Mouse (Mus musculus) hindbrain, embryonic 12.5 days (tissue): ENCODE data around the gene Fam57a. TPM values are rescaled to one million over a fixed set of nuclear protein-coding genes. Genes with fewer than 3 reads are reported as not detected.

Experiments used
- ATAC-seq: fragments of 200-750 bp; cut with Nextera tagmentation; 2 replicates; pipeline ENCODE4 v1.8.0; 2017; ENCODE audit warnings: moderate TSS enrichment; ENCODE audit not compliant: low FRiP score
- H3K27ac ChIP-seq: fragments of 300-500 bp; sonication (generic); 2 replicates; pipeline ENCODE4 v1.5.1; 2016; ENCODE audit warnings: mild to moderate bottlenecking
- H3K27me3 ChIP-seq: fragments of 300-500 bp; sonication (generic); 2 replicates; pipeline ENCODE4 v1.6.1; 2016; ENCODE audit warnings: mild to moderate bottlenecking
- H3K36me3 ChIP-seq: fragments of 300-500 bp; sonication (generic); 2 replicates; pipeline ENCODE4 v1.6.1; 2016; ENCODE audit warnings: mild to moderate bottlenecking
- H3K4me1 ChIP-seq: fragments of 300-500 bp; sonication (generic); 2 replicates; pipeline ENCODE4 v1.6.1; 2016
- H3K4me2 ChIP-seq: fragments of 300-500 bp; sonication (generic); replicated peaks from 2 replicates; pipeline ENCODE4 v1.6.1; 2016; ENCODE audit warnings: mild to moderate bottlenecking
- H3K4me3 ChIP-seq: fragments of 300-500 bp; sonication (generic); 2 replicates; pipeline ENCODE4 v1.5.1; 2016; ENCODE audit warnings: mild to moderate bottlenecking
- H3K9ac ChIP-seq: fragments of 300-500 bp; sonication (generic); 2 replicates; pipeline ENCODE4 v1.6.1; 2016; ENCODE audit warnings: mild to moderate bottlenecking, moderate library complexity
- H3K9me3 ChIP-seq: fragments of 300-500 bp; sonication (generic); replicated peaks from 2 replicates; pipeline ENCODE4 v1.6.1; 2016; ENCODE audit warnings: mild to moderate bottlenecking
- WGBS: fragments of 180-500 bp; shearing (Covaris S2); methylation state at CpG from one replicate; pipeline ENCODE4 v1.1.7; 2016; 5-methylcytosine and 5-hydroxymethylcytosine counted together
- polyA plus RNA-seq: library from polyadenylated mRNA; unstranded; fragments of >200 nt; fragmentation: Nextera tagmentation; extraction: Ambion mirVana; gene quantifications from 2 replicates; pipeline ENCODE4 v1.2.1, GENCODE M21; 2016

Fam57a gene
- polyA plus RNA-seq, 1 experiment from 2014 or later, result 27.6 TPM

DNA sequence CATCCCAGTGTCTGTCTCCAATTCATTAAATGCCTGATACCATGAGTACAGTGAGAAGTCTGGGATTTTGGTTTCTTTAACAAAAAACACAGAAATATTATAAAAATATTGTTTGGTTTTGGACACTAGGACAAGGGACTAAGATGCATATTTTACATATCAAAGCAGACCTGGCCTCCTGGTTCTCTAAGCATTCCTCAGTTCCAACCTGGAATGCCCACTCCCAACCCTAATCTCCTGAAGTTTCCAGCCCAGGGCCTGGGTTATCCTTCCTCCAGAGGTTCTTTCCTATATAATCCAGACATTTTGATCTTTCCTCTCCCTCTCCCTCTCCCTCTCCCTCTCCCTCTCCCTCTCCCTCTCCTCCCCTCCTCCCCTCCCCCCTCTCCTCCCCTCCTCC is 45.6 kb downstream of the Fam57a start:
- no peaks in the 10 kb centered on the region for H3K27me3 ChIP-seq
- H3K4me1 ChIP-seq, result no peaks in the 10 kb centered on the region
- H3K36me3 ChIP-seq, result peaks cover 41% of the 10 kb centered on the region
- no peak overlapping the region for H3K4me2 ChIP-seq
- ATAC-seq, result no peak
- H3K27ac ChIP-seq, result no peak overlapping the region
- no peak overlapping the region for H3K9ac ChIP-seq
- H3K9me3 ChIP-seq, result no peaks in the 10 kb centered on the region
- H3K4me3 ChIP-seq, result no peak overlapping the region

DNA sequence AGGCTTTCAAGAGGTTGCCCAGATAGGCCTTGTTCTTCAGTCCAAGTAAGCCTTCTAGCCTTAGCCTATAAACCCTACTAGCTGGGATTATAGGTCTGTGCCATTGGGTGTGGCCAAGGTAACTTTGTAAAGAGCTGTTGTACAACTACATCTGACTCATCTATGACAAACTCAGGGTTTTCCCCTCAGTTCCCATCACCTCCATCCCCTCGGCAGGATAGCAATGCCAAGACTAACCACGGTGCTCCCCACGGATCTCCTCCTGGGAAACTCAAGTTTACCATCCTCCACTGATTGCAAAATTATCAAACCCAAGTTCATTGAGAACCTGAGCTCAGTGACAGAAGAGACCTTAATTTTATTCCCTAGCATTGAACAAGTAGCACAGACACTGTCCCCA is 56.7 kb downstream of the Fam57a start:
- Histone ChIP-seq H3K27ac (no peak overlapping the region), H3K9me3 (no peaks in the 10 kb centered on the region), H3K4me3 (no peak overlapping the region), H3K9ac (no peak overlapping the region), H3K36me3 (peaks cover 69% of the 10 kb centered on the region), H3K4me1 (no peaks in the 10 kb centered on the region), H3K27me3 (no peaks in the 10 kb centered on the region), H3K4me2 (no peak overlapping the region)
- 92% methylated on average over 3 of the region's 3 CpGs for WGBS
- ATAC-seq, result no peak

DNA sequence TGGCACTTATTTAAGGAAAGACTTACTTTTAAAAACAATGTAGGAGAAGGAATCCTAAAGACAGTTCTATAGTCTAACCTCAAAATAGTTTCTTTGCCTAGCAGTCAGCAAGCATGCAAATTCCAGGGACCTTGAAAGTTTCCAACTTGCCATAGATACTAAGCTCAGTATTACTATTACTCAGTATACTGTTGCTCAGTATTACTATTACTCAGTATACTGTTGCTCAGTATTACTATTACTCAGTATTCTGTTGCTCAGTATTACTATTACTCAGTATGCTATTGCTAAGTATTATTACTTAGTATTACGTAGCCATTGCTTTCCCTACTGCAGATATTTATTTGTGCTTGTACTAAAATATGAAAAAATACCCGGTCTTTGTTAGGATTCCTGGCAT is 60.3 kb downstream of the Fam57a start:
- peaks cover 40% of the 10 kb centered on the region for H3K36me3 ChIP-seq
- no peak overlapping the region for H3K9ac ChIP-seq
- peaks cover 14% of the 10 kb centered on the region for H3K4me1 ChIP-seq
- H3K4me2 ChIP-seq, result no peak overlapping the region
- H3K27ac ChIP-seq, result no peak overlapping the region
- no peaks in the 10 kb centered on the region for H3K9me3 ChIP-seq
- H3K27me3 ChIP-seq, result no peaks in the 10 kb centered on the region
- ATAC-seq, result no peak
- WGBS, result 96% methylated on average over 2 of the region's 2 CpGs
- no peak overlapping the region for H3K4me3 ChIP-seq

DNA sequence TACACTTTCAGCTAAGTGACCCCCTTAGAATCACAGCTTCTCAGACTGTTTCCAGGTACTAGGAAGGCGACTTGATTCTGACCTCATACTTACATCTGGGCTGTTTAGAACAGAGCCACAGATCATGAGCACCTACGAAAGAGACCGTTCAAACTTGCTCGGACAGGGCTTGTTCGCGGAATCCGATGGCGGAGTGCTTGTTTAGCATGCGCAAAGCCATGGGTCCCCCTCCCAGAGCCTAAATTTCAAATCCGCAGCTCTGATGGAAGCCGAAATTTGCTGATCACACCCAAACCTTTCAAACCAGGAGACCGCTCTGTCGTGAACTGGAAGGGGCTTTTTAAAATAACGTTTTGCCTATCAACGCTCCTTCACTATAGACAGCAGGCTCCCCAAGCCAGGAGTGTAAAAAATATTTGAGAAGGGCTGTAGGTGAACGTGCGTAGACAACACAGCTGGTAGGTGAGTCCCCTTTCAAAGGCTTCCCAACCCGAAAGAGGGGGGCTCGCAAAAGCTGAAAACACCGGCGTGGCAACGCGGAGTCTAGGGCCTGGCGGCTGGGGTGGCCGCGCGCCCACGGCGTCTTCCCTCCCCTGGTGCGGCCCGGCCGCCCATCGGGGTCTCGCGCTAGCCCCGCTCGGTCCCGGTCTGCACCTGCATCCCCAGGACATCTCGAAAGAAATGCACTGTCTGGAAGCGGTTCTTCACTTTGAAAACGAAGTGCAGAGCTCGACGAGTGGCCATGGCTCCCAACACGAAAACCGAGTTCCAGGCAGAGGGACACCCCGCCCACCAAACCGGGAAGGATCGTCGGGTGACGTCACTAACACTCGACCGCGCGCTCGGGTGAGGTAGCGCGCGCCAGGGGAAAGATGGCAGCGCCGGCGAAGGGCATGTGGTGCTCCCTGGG is 63.7 kb downstream of the Fam57a start, which contains the start of the genes Mrm3 and Glod4:
Gene Mrm3 (plus strand): TSS at position 815 of the 910 bp plus-strand sequence.
Gene Glod4 (minus strand): TSS at position 825 of the 910 bp plus-strand sequence.
- Histone ChIP-seq H3K4me2 (peak within 1 kb of the TSS; percentile 82), H3K27ac (peak within 1 kb of the TSS; percentile 79), H3K27me3 (no peaks in the 10 kb centered on the region), H3K9ac (peak within 1 kb of the TSS; percentile 84), H3K36me3 (peaks cover 22% of the 10 kb centered on the region), H3K4me1 (peaks cover 18% of the 10 kb centered on the region), H3K9me3 (no peaks in the 10 kb centered on the region), H3K4me3 (peak within 1 kb of the TSS; percentile 64)
- peak; percentile 88 for ATAC-seq
- under 1% methylated on average over 61 of the region's 61 CpGs for WGBS

DNA sequence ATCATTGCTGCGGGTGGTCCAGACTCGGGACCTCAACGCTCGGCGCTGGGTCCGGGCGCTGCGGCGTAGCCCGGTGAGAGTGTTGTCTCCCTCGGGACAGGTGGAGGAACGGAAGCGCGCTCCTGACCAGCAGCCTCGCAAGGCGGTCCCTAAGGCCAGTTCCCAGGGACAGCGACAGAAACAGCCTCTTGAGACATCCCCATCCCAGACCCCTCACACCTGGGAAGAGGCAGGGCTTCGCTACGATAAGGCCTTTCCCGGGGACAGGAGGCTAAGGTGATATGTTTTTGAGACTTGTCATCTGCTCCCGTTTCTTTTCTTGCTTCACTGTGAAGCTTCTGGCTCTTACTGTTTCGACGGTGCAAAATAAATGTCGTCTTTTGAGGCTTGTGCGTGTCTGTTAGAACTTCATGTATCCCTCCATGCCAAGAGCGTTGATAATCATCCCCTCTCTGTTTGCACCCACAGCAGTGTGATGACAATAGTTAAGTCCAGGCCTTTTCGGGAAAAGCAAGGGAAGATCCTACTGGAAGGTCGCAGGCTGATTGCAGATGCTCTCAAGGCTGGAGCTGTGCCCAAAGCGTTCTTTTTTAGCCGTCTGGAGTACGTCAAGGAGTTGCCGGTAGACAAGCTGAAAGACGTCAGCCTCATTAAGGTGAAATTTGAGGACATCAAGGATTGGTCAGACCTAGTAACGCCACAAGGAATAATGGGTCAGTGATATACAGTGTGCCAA is 64.5 kb downstream of the Fam57a start:
- no peaks in the 10 kb centered on the region for H3K27me3 ChIP-seq
- WGBS, result 4% methylated on average over 33 of the region's 34 CpGs
- H3K27ac ChIP-seq, result peak overlapping the region; percentile 79; the same call in 1 of the 2 replicates
- H3K9ac ChIP-seq, result peak overlapping the region; percentile 84
- ATAC-seq, result peak; percentile 75
- no peaks in the 10 kb centered on the region for H3K9me3 ChIP-seq
- H3K4me1 ChIP-seq, result peaks cover 18% of the 10 kb centered on the region
- peaks cover 23% of the 10 kb centered on the region for H3K36me3 ChIP-seq
- peak overlapping the region; percentile 82 for H3K4me2 ChIP-seq
- H3K4me3 ChIP-seq, result peak overlapping the region; percentile 64

DNA sequence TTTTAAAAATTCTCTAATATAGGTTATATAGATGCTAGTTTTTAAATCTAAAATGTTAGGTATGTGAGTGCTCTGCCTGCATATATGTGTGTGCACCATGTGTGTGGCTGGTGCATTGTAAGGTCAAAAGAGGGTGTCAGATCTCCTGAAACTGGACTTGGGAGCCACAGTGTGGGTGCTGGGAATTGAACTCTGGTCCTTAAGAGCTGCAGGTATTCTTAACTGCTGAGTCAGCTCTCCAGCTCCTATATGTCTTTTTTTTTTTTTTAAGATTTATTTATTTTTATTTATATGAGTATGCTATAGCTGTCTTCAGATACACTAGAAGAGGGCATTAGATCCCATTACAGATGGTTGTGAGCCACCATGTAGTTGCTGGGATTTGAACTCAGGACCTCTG is 67.0 kb downstream of the Fam57a start:
- no peak overlapping the region for H3K9ac ChIP-seq
- no peak overlapping the region for H3K4me2 ChIP-seq

DNA sequence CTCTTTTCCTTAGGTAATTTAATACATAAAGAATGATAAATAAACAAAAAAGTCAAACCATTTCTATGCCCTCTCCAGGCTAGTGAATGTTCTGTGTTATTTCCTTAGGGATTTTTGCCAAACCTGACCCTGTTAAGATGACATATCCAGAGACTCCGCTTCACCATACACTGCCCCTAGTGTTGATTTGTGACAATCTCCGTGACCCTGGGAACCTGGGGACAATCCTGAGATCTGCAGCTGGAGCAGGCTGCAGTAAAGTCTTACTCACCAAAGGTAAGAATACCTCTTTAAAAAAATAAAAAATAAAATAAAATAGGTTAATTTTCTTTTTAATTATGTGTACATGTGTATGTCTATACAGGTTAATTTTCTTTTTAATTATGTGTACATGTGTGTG is 67.8 kb downstream of the Fam57a start:
- peaks cover 18% of the 10 kb centered on the region for H3K4me1 ChIP-seq
- no peaks in the 10 kb centered on the region for H3K9me3 ChIP-seq
- WGBS, result 43% methylated on average over 2 of the region's 2 CpGs
- no peak overlapping the region for H3K4me3 ChIP-seq
- H3K36me3 ChIP-seq, result peaks cover 32% of the 10 kb centered on the region
- H3K9ac ChIP-seq, result no peak overlapping the region
- H3K27ac ChIP-seq, result no peak overlapping the region
- H3K27me3 ChIP-seq, result no peaks in the 10 kb centered on the region
- no peak overlapping the region for H3K4me2 ChIP-seq
- ATAC-seq, result no peak

More for the DNA sequence above, 67.0 kb downstream of the Fam57a start:
- no peaks in the 10 kb centered on the region for H3K9me3 ChIP-seq
- peaks cover 32% of the 10 kb centered on the region for H3K36me3 ChIP-seq
- no peak overlapping the region for H3K4me3 ChIP-seq
- no peak overlapping the region for H3K27ac ChIP-seq
- H3K27me3 ChIP-seq, result no peaks in the 10 kb centered on the region
- no peak for ATAC-seq
- H3K4me1 ChIP-seq, result peaks cover 18% of the 10 kb centered on the region

DNA sequence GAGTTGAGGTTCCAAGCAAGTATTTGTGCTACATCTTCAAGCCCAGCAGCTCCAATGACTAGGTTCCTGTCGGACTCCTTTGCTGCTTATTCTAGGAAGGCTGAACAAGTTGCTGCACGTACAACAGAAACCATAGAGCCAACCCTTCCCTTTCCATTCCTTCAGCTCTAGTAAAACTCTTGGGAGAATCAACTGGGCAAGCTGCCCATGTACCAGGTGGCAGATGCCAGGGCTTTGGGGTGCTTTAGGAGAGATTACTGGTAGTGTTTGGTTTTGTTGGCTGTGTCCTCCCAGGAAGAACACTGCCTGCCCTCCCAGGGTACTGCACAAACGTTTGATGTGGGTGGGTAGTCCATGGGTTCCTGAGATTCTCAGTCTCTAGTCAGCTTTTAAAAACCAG is 72.6 kb downstream of the Fam57a start:
- 62% methylated on average over 3 of the region's 3 CpGs for WGBS
- Histone ChIP-seq H3K9me3 (no peaks in the 10 kb centered on the region), H3K4me2 (no peak overlapping the region), H3K36me3 (peaks cover 32% of the 10 kb centered on the region), H3K27me3 (no peaks in the 10 kb centered on the region), H3K4me1 (peaks cover 21% of the 10 kb centered on the region; the same call in 1 of the 2 replicates), H3K4me3 (no peak overlapping the region), H3K27ac (no peak overlapping the region), H3K9ac (no peak overlapping the region)
- no peak for ATAC-seq

DNA sequence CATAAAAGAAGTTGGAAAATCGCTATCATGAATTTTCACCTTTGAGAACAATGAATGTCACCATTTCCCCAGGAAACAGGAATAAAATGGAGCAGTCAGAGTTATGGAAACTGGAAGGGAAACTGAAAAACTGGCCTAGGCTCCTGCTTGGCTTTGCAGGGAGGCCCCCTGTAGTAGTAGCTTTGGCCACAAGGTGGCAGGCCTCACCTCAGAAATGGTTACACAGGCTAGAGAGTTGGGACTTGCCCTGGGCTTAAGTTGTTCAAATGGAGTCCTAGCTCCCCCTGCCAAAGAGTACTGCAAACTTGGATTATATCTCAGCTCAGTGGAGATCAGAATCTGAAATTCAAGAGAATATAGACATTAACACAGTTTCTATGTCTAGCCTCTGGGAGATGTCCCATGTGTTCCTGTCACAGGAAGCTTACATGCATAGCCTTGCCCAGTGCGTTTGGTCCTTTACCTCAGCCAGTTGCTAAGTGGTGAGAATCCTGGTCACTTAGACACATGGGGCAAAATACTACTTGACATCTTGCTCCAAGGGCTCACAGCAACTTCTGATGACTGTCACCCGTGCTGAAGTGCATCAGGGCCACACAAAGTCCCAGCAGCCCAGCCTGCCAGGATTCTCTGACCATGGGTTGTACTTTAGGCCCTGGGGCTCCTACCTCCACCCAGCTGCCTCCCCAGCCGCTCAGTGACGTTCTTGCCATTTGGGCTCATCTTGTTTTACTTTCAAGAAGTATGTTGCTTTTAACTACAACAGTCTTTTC is 73.9 kb downstream of the Fam57a start:
- peak overlapping the region; percentile 45; the same call in 1 of the 2 replicates for H3K27ac ChIP-seq
- peak; percentile 70; the same call in 1 of the 2 replicates for ATAC-seq
- peaks cover 34% of the 10 kb centered on the region for H3K36me3 ChIP-seq
- H3K4me2 ChIP-seq, result no peak overlapping the region
- H3K9ac ChIP-seq, result no peak overlapping the region
- no peaks in the 10 kb centered on the region for H3K27me3 ChIP-seq
- peaks cover 21% of the 10 kb centered on the region for H3K4me1 ChIP-seq
- 52% methylated on average over 5 of the region's 5 CpGs for WGBS
- H3K4me3 ChIP-seq, result no peak overlapping the region
- no peaks in the 10 kb centered on the region for H3K9me3 ChIP-seq

DNA sequence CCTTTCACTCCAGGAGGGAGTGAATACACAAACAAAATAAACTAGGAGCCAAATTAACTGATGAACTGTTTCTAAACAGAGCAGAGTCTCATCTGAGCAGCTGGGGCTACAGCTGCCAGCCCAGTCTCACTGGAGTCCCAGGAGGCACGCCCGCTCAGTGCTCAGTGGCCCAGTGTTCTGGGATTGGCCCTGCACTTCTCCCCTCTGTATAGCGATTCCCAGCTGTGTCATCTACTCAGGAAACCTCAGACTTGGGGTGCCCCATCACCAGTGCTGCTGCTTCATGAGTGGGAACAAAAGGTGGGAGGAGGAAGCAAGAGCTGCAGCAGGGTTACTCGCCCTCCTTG is 74.4 kb downstream of the Fam57a start:
- H3K36me3 ChIP-seq, result peaks cover 31% of the 10 kb centered on the region
- no peak overlapping the region for H3K4me3 ChIP-seq
- H3K27ac ChIP-seq, result peak overlapping the region; percentile 45
- WGBS, result 77% methylated on average over 4 of the region's 4 CpGs
- 0 out of 2 replicates have a peak, but pooled peaks have one; percentile 33 for ATAC-seq
- H3K4me1 ChIP-seq, result peaks cover 21% of the 10 kb centered on the region
- no peaks in the 10 kb centered on the region for H3K27me3 ChIP-seq
- no peaks in the 10 kb centered on the region for H3K9me3 ChIP-seq
- no peak overlapping the region for H3K4me2 ChIP-seq
- H3K9ac ChIP-seq, result peak overlapping the region; percentile 10; the same call in 1 of the 2 replicates

DNA sequence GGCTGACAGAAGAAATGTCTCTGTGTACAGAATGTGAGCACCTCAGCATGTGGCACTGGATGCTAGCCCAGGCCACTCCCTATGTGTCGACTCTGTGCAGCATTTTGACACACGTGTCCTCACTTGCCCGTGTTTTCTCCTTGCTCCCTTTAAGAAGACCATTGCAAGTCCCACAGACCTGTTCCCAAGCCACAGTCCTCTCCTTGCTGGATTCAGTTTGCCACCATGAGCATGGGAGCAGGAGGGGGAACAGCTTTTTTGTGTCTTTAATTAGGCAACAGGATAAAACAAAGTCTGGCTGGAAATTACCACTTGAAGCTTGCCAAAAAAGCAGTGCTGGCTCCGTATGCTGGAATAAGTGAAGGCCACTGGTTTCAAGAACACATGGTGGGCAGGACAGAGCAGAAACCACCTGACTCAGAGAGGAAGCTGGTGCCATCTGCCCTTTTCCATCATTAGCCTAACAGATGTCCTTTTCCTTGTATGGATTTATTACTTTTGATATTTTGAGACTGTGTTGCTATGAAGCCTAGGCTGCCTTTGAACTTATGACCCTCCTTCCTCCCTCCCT is 76.0 kb downstream of the Fam57a start:
- no peak overlapping the region for H3K4me2 ChIP-seq
- H3K4me3 ChIP-seq, result no peak overlapping the region
- no peaks in the 10 kb centered on the region for H3K27me3 ChIP-seq
- 65% methylated on average over 4 of the region's 4 CpGs for WGBS
- H3K9ac ChIP-seq, result 0 out of 2 replicates have a peak overlapping the region, but pooled peaks have one; percentile 13
- H3K36me3 ChIP-seq, result peaks cover 15% of the 10 kb centered on the region; the same call in 1 of the 2 replicates
- no peaks in the 10 kb centered on the region for H3K9me3 ChIP-seq
- H3K27ac ChIP-seq, result no peak overlapping the region
- H3K4me1 ChIP-seq, result peaks cover 29% of the 10 kb centered on the region
- no peak for ATAC-seq
